Mouse (Mus musculus): ENCODE results near the gene Cks1b. TPM values are rescaled to one million over a fixed set of nuclear protein-coding genes. Genes with fewer than 3 reads are reported as not detected.

Gene Cks1b
- polyA plus RNA-seq, 1 experiment from 2014 or later = 380 TPM

DNA sequence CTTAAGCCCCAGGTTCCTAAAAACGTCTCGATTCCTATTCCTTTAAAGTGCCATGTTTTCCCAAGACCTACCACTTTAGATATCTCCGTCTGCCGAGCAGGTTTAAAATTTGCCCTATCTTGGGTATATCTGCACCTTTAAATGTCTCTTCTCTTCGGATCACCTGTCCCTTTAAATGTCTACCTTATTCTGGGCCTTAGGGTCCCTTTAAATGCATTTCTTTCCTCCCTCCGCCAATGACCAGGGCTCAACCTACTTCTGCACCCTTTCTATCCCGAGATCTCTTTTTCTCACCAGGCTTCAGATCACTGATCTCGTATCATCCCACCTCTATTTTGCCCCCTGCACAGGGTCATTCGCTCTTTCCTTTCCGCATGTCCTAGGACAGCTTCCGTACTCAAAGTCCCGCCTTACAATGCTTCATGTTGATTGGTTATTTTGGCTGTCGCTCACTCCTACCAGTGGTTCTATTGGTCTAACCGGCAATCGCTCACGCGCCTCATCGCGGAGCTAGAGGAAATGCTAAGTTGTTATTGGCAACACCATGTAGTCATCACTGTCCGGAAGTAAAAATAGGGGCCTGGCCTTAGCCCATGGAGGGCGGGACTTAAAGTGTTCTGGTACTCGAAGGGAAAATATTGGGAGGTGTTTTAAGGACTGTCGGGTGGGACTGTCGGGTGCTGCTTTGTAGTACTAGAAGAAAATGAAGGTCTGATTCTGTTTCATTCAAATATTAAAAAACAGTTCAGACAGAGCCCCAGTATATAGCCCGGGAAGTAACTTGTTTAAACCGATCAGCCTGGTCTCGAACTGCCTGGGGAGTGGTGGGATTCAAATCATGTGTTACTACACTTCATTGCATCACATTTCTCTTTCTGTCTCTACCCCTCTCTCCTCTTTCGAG, 6.4 kb downstream of the Cks1b start, which contains the start of gene Flad1:
Gene Flad1, minus strand, starts transcription at position 381 of the 904 bp plus-strand sequence.
- peaks cover 39% of the 10 kb centered on the region for H3K36me3 ChIP-seq (ENCODE audit: control insufficient read depth, insufficient read depth, low read length)
- H3K4me2 ChIP-seq (ENCODE audit: low read depth, low read length) = peak within 1 kb of the TSS; percentile 59
- H3K4me3 ChIP-seq (ENCODE audit: low read depth, low read length) = peak within 1 kb of the TSS; percentile 59
- 6% methylated on average over 28 of the region's 28 CpGs for whole genome bisulfite sequencing
- peaks cover 8% of the 10 kb centered on the region for H3K4me1 ChIP-seq (ENCODE audit: control insufficient read depth, insufficient read depth, low read length)
- H3K27me3 ChIP-seq (replicated peaks; ENCODE audit: control insufficient read depth, insufficient read depth, low read length) = no peaks in the 10 kb centered on the region
- ATAC-seq (ENCODE audit: low read depth) = peak; percentile 99
- H3K9me3 ChIP-seq (ENCODE audit: control insufficient read depth, low read length) = no peaks in the 10 kb centered on the region
- H3K27ac ChIP-seq (replicated peaks; ENCODE audit: low read depth, low read length) = peak within 1 kb of the TSS; percentile 30; the same call in 1 of the 2 replicates
- DNase-seq (ENCODE audit: low spot score) = peak; percentile 99
- peak within 1 kb of the TSS; percentile 60 for H3K9ac ChIP-seq (ENCODE audit: low read depth, low read length)

DNA sequence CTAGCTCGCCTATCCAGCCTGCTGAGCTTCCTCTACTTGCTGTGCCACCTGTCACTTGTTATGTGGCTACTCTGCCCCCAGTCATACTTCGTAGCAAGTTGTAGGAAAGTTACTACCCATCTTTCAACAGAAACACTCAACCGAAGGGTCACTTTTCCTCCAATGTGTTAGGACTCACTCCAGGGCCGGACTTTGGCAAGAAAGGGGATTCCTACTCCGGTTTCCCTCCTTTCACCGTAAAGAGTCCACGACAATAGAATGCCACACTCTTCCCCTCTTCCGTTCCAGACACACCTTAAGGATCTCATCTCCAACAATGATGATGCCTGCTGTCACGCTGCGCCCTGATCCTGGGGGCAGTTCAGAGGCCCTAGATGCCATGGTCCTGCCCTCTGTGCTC, 7.3 kb downstream of the Cks1b start:
- Histone ChIP-seq H3K9ac (ENCODE audit: low read depth, low read length) (peak overlapping the region; percentile 60), H3K4me3 (ENCODE audit: low read depth, low read length) (peak overlapping the region; percentile 59), H3K9me3 (ENCODE audit: control insufficient read depth, low read length) (no peaks in the 10 kb centered on the region), H3K36me3 (ENCODE audit: control insufficient read depth, insufficient read depth, low read length) (peaks cover 34% of the 10 kb centered on the region), H3K27me3 (replicated peaks; ENCODE audit: control insufficient read depth, insufficient read depth, low read length) (no peaks in the 10 kb centered on the region), H3K4me2 (ENCODE audit: low read depth, low read length) (peak overlapping the region; percentile 59), H3K27ac (replicated peaks; ENCODE audit: low read depth, low read length) (no peak overlapping the region), H3K4me1 (ENCODE audit: control insufficient read depth, insufficient read depth, low read length) (peaks cover 4% of the 10 kb centered on the region; the same call in 1 of the 2 replicates)
- DNase-seq (ENCODE audit: low spot score) (no peak), ATAC-seq (ENCODE audit: low read depth) (no peak)
- WGBS = 75% methylated on average over 10 of the region's 10 CpGs

DNA sequence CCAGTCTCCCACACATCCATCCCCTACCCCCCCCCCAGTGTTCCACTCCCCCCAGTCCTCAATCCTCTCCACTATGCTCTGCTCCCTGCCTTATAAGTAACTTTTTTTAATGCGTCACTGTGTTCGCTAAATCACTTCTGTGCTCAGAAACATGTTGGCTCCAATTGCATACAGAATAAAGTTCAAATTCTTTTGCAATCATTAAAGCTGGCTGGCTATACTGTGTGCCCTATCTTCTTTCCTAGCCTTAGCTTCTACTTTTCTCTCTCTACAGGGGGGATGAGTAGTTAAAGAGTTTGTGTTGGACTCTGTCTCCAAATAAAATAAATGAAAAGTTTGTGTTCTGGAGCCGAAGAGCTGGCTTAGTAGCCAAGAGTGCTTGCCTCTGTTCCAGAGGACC, 8.5 kb downstream of the Cks1b start:
- Histone ChIP-seq H3K4me2 (ENCODE audit: low read depth, low read length) (no peak overlapping the region), H3K4me1 (ENCODE audit: control insufficient read depth, insufficient read depth, low read length) (peaks cover 4% of the 10 kb centered on the region; the same call in 1 of the 2 replicates), H3K27me3 (replicated peaks; ENCODE audit: control insufficient read depth, insufficient read depth, low read length) (no peaks in the 10 kb centered on the region), H3K27ac (replicated peaks; ENCODE audit: low read depth, low read length) (no peak overlapping the region), H3K9ac (ENCODE audit: low read depth, low read length) (no peak overlapping the region), H3K4me3 (ENCODE audit: low read depth, low read length) (no peak overlapping the region), H3K36me3 (ENCODE audit: control insufficient read depth, insufficient read depth, low read length) (peaks cover 28% of the 10 kb centered on the region), H3K9me3 (ENCODE audit: control insufficient read depth, low read length) (no peaks in the 10 kb centered on the region)
- DNase-seq (ENCODE audit: low spot score) (no peak), ATAC-seq (ENCODE audit: low read depth) (no peak)
- 95% methylated on average over 3 of the region's 3 CpGs for WGBS

DNA sequence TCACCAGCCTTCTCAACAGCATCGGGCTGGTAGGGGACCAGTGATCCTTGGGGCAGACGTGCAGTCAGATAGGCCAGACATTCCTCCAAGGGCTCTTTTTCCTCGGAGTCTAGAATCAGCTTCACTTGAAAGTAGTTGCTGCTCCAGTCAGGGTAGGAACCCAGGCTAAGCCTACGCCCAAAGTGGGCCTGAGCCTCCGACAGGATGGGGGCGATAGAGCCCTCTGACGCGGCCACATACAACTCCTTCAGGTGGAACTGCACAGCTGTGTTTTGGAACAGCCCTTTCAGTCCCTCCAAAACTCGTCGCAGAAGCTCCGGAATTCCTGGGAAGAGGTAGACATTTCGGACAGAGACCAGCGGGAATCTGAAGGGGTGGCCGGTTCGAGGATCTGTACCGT, 9.7 kb downstream of the Cks1b start:
- Histone ChIP-seq H3K4me2 (ENCODE audit: low read depth, low read length) (no peak overlapping the region), H3K9me3 (ENCODE audit: control insufficient read depth, low read length) (no peaks in the 10 kb centered on the region), H3K27ac (replicated peaks; ENCODE audit: low read depth, low read length) (no peak overlapping the region), H3K4me1 (ENCODE audit: control insufficient read depth, insufficient read depth, low read length) (peaks cover 4% of the 10 kb centered on the region; the same call in 1 of the 2 replicates), H3K27me3 (replicated peaks; ENCODE audit: control insufficient read depth, insufficient read depth, low read length) (no peaks in the 10 kb centered on the region), H3K4me3 (ENCODE audit: low read depth, low read length) (no peak overlapping the region), H3K36me3 (ENCODE audit: control insufficient read depth, insufficient read depth, low read length) (peaks cover 26% of the 10 kb centered on the region; the same call in 1 of the 2 replicates), H3K9ac (ENCODE audit: low read depth, low read length) (no peak overlapping the region)
- DNase-seq (ENCODE audit: low spot score) (no peak), ATAC-seq (ENCODE audit: low read depth) (no peak)
- 69% methylated on average over 16 of the region's 16 CpGs for WGBS

DNA sequence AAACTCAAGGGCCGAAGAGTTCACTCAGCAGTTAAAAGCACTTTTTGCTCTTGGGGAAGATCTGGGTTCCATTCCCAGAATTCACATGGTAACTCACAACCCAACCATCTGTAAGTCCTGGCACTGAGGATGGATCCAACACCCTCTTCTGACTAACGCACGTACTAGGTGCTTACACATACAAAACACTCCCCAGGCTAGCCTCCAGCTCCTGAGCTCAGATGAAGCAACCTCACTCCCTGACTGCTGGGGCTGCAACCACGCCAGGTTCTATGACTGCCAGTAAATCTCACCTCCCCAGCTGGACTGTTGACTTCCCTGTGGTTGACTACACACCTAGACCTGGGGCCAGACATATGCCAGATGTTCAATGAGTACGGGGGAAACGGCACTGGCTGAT, 11.3 kb downstream of the Cks1b start:
- ATAC-seq (ENCODE audit: low read depth) (no peak), DNase-seq (ENCODE audit: low spot score) (no peak)
- Histone ChIP-seq H3K4me2 (ENCODE audit: low read depth, low read length) (no peak overlapping the region), H3K4me3 (ENCODE audit: low read depth, low read length) (no peak overlapping the region), H3K27ac (replicated peaks; ENCODE audit: low read depth, low read length) (no peak overlapping the region), H3K4me1 (ENCODE audit: control insufficient read depth, insufficient read depth, low read length) (peaks cover 4% of the 10 kb centered on the region; the same call in 1 of the 2 replicates), H3K9ac (ENCODE audit: low read depth, low read length) (no peak overlapping the region), H3K9me3 (ENCODE audit: control insufficient read depth, low read length) (no peaks in the 10 kb centered on the region), H3K36me3 (ENCODE audit: control insufficient read depth, insufficient read depth, low read length) (peaks cover 40% of the 10 kb centered on the region), H3K27me3 (replicated peaks; ENCODE audit: control insufficient read depth, insufficient read depth, low read length) (no peaks in the 10 kb centered on the region)
- WGBS = 88% methylated on average over 6 of the region's 6 CpGs

DNA sequence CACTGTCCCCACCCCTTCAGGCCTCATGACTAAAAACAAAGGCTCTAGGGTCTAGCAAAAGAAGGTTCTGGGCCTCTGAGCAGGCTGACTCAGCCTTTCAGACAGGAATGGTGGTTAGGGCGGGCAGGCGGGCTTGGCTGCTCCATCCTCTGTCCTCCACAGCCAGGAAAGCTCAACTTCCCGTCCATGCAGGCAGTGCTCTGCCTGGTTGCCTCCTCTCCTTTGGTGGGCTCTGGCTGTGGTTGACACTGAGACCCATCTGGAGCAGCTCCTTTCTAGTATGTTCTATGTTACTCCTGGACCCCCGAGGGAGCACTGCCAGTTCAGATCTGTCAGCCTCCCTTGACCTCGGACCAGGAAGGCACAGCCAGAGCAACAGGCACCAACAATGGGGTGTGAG, 15.5 kb downstream of the Cks1b start, which contains the start of gene Lenep:
Gene Lenep, minus strand, starts transcription at position 101 of the 400 bp plus-strand sequence.
- H3K36me3 ChIP-seq (ENCODE audit: control insufficient read depth, insufficient read depth, low read length) = peaks cover 42% of the 10 kb centered on the region
- ATAC-seq (ENCODE audit: low read depth) (no peak), DNase-seq (ENCODE audit: low spot score) (no peak)
- H3K4me1 ChIP-seq (ENCODE audit: control insufficient read depth, insufficient read depth, low read length) = no peaks in the 10 kb centered on the region
- 80% methylated on average over 5 of the region's 5 CpGs for WGBS
- no peaks in the 10 kb centered on the region for H3K27me3 ChIP-seq (replicated peaks; ENCODE audit: control insufficient read depth, insufficient read depth, low read length)
- H3K9me3 ChIP-seq (ENCODE audit: control insufficient read depth, low read length) = no peaks in the 10 kb centered on the region
- H3K4me3 ChIP-seq (ENCODE audit: low read depth, low read length) = no peak within 1 kb of the TSS
- no peak within 1 kb of the TSS for H3K4me2 ChIP-seq (ENCODE audit: low read depth, low read length)
- H3K9ac ChIP-seq (ENCODE audit: low read depth, low read length) = no peak within 1 kb of the TSS
- H3K27ac ChIP-seq (replicated peaks; ENCODE audit: low read depth, low read length) = no peak within 1 kb of the TSS

DNA sequence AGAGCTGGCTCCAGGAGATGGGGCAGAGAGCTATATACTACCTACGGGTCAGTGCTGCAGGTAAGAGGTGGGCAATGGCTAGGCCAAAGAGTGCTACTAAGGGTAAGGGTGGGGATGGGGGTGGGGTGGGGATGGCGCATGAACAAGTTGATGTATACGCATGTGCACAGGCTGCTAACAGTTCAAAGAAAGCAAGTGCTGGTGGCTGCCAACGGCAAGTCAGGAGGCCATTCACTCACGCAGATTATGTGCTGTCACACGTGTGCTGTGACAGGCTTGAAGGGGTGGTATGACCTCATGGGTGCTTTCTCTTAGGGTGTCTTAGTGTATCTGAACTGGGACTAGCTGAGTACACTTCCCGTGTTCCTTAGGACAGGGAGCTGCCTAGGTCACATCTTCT, 16.9 kb downstream of the Cks1b start:
- H3K9me3 ChIP-seq (ENCODE audit: control insufficient read depth, low read length) = no peaks in the 10 kb centered on the region
- DNase-seq (ENCODE audit: low spot score) (no peak), ATAC-seq (ENCODE audit: low read depth) (no peak)

DNA sequence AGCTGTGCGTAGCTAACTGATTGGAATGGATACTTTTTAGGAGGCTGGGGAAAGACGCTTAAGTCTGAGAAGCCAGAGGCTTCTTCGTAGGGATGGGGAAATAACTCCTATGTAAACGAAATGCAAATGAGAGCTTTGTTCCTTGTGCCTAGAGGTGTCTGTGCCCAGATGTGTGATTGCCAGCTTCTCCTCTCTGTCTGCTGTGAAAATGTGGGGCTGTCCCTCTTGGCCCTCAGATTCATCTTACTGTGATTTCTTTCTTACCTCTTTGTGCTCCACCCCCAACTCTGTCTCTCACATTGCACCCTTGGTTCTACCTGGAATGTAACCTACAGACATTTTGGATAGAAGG, 21.6 kb downstream of the Cks1b start:
- no peaks in the 10 kb centered on the region for H3K9me3 ChIP-seq (ENCODE audit: control insufficient read depth, low read length)
- DNase-seq (ENCODE audit: low spot score) (no peak), ATAC-seq (ENCODE audit: low read depth) (no peak)
- H3K27ac ChIP-seq (replicated peaks; ENCODE audit: low read depth, low read length) = 0 out of 2 replicates have a peak overlapping the region, but pooled peaks have one; percentile 65
- H3K9ac ChIP-seq (ENCODE audit: low read depth, low read length) = peak overlapping the region; percentile 67
- H3K36me3 ChIP-seq (ENCODE audit: control insufficient read depth, insufficient read depth, low read length) = 0 out of 2 replicates have a peak, but pooled peaks cover 4% of the 10 kb centered on the region
- H3K4me3 ChIP-seq (ENCODE audit: low read depth, low read length) = peak overlapping the region; percentile 49
- peak overlapping the region; percentile 91 for H3K4me2 ChIP-seq (ENCODE audit: low read depth, low read length)
- WGBS = 3% methylated on average over 4 of the region's 4 CpGs
- peaks cover 14% of the 10 kb centered on the region for H3K27me3 ChIP-seq (replicated peaks; ENCODE audit: control insufficient read depth, insufficient read depth, low read length)
- peaks cover 27% of the 10 kb centered on the region for H3K4me1 ChIP-seq (ENCODE audit: control insufficient read depth, insufficient read depth, low read length)

More for the DNA sequence above, 16.9 kb downstream of the Cks1b start:
- no peak overlapping the region for H3K4me3 ChIP-seq (ENCODE audit: low read depth, low read length)
- H3K27me3 ChIP-seq (replicated peaks; ENCODE audit: control insufficient read depth, insufficient read depth, low read length) = no peaks in the 10 kb centered on the region
- WGBS = 92% methylated on average over 7 of the region's 7 CpGs
- peaks cover 31% of the 10 kb centered on the region for H3K36me3 ChIP-seq (ENCODE audit: control insufficient read depth, insufficient read depth, low read length)
- H3K9ac ChIP-seq (ENCODE audit: low read depth, low read length) = no peak overlapping the region
- no peak overlapping the region for H3K4me2 ChIP-seq (ENCODE audit: low read depth, low read length)
- H3K4me1 ChIP-seq (ENCODE audit: control insufficient read depth, insufficient read depth, low read length) = no peaks in the 10 kb centered on the region
- no peak overlapping the region for H3K27ac ChIP-seq (replicated peaks; ENCODE audit: low read depth, low read length)

All from embryonic facial prominence, embryonic 14.5 days (tissue).